Comparison of ENCODE assay signal across 15 mouse cellular contexts in the genomic region with DNA sequence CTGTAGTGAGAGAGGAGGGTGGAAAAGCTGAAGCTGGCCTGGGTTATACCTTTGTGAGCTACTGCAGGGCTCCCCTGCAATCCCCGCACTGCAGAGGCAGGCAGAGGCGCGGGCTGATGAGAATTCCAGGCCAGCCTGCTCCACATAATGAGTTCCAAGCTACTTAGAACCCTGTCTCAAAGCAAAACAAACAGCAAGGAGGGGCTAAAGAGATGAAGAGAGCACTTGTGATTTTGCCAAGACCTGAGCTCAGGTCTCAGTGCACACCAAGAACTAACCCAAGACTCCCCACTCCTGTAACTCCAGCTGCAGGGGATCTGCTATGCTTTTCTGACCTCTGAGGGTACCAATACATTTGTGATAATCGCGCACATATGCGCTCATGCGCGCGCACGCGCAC. TPM values are rescaled to one million over a fixed set of nuclear protein-coding genes. Genes with fewer than 3 reads are reported as not detected.
DNase-seq lines count a peak whose midpoint lies in the region; ATAC-seq and TF ChIP-seq lines count a peak whose summit lies in the region.
"Had no signal": no experiment of that assay in that cellular context is flagged by ENCODE, and none has a peak within 500 bp of the region (broad histone marks: within the 10 kb centered on the region; RNA-seq: fewer than 3 reads in every experiment).

No protein-coding gene starts in this region.

- no peaks in the 10 kb centered on the region for H3K9me3 ChIP-seq in forebrain, postnatal 0 days (ENCODE audit: low read length)
- no peaks in the 10 kb centered on the region for H3K9me3 ChIP-seq in forebrain, embryonic 14.5 days (replicated peaks; ENCODE audit: control insufficient read depth, low read length)
- H3K9me3 ChIP-seq in midbrain, embryonic 15.5 days = no peaks in the 10 kb centered on the region
- H3K9me3 ChIP-seq: heart, embryonic 12.5 days; liver, embryonic 12.5 days had no signal

- ATAC-seq in forebrain, postnatal 0 days = no peak
- no peak for ATAC-seq in forebrain, embryonic 14.5 days
- ATAC-seq in midbrain, embryonic 15.5 days (replicated peaks) = no peak
- ATAC-seq: intestine, embryonic 16.5 days; liver, embryonic 12.5 days had no signal

- H3K4me2 ChIP-seq in forebrain, postnatal 0 days (ENCODE audit: low read depth) = no peak overlapping the region
- no peak overlapping the region for H3K4me2 ChIP-seq in forebrain, embryonic 14.5 days (ENCODE audit: low read length)
- no peak overlapping the region for H3K4me2 ChIP-seq in midbrain, embryonic 15.5 days
- H3K4me2 ChIP-seq: heart, embryonic 12.5 days; liver, embryonic 12.5 days had no signal

- DNase-seq in forebrain, postnatal 0 days = no peak
- no peak for DNase-seq in forebrain, embryonic 14.5 days (ENCODE audit: low spot score)
- DNase-seq in layer of hippocampus, adult 2 months (ENCODE audit: low spot score in 2 of 2) = no peak
- DNase-seq in layer of hippocampus, adult 9-11 months = no peak
- no peak for DNase-seq in thymus, postnatal 10 days (ENCODE audit: low spot score in 2 of 2)
- DNase-seq in spleen, postnatal 4 days (ENCODE audit: low spot score in 2 of 2) = no peak
- DNase-seq: adrenal gland, adult 8-10 months; kidney, postnatal 25 days; spleen, adult 18-20 months had no signal

- TF ChIP-seq CTCF in forebrain, postnatal 0 days (IDR thresholded peaks at IDR 0.05; ENCODE audit: low read depth) = no peak
- TF ChIP-seq CTCF in layer of hippocampus, adult 2 months (conservative IDR thresholded peaks at IDR 0.05) = no peak

- H3K27ac ChIP-seq in forebrain, postnatal 0 days (ENCODE audit: low read depth, low read length) = peak overlapping the region; percentile 45; the same call in 1 of the 2 replicates
- no peak overlapping the region for H3K27ac ChIP-seq in forebrain, embryonic 14.5 days (ENCODE audit: low read depth, low read length)
- H3K27ac ChIP-seq in layer of hippocampus, adult 2 months = peak overlapping the region; percentile 37
- peak overlapping the region; percentile 11 for H3K27ac ChIP-seq in brown adipose tissue, adult 24 weeks (replicated peaks; ENCODE audit: low read depth, low read length)
- H3K27ac ChIP-seq in midbrain, embryonic 15.5 days = peak overlapping the region; percentile 35; the same call in 1 of the 2 replicates
- H3K27ac ChIP-seq: liver, embryonic 12.5 days; macrophage had no signal

- no peak overlapping the region for H3K4me3 ChIP-seq in forebrain, postnatal 0 days (ENCODE audit: low read depth, low read length)
- no peak overlapping the region for H3K4me3 ChIP-seq in forebrain, embryonic 14.5 days (ENCODE audit: low read depth, low read length)
- H3K4me3 ChIP-seq in layer of hippocampus, adult 2 months = no peak overlapping the region
- H3K4me3 ChIP-seq in brown adipose tissue, adult 24 weeks (ENCODE audit: insufficient read depth, low read depth, low read length) = no peak overlapping the region
- no peak overlapping the region for H3K4me3 ChIP-seq in midbrain, embryonic 15.5 days
- H3K4me3 ChIP-seq: heart, embryonic 12.5 days; liver, embryonic 12.5 days had no signal

- H3K27me3 ChIP-seq in forebrain, postnatal 0 days (ENCODE audit: insufficient read depth, low read length) = no peaks in the 10 kb centered on the region
- no peaks in the 10 kb centered on the region for H3K27me3 ChIP-seq in forebrain, embryonic 14.5 days (replicated peaks; ENCODE audit: control insufficient read depth, insufficient read depth, low read length)
- H3K27me3 ChIP-seq in midbrain, embryonic 15.5 days (replicated peaks) = no peaks in the 10 kb centered on the region
- H3K27me3 ChIP-seq: heart, embryonic 12.5 days; liver, embryonic 12.5 days had no signal

- WGBS in forebrain, postnatal 0 days = 91% methylated on average over 11 of the region's 11 CpGs
- WGBS in forebrain, embryonic 14.5 days = 86% methylated on average over 11 of the region's 11 CpGs
- WGBS in midbrain, embryonic 15.5 days = 85% methylated on average over 11 of the region's 11 CpGs

- H3K9ac ChIP-seq in forebrain, postnatal 0 days = no peak overlapping the region
- no peak overlapping the region for H3K9ac ChIP-seq in forebrain, embryonic 14.5 days (ENCODE audit: low read length)
- H3K9ac ChIP-seq in midbrain, embryonic 15.5 days = no peak overlapping the region
- H3K9ac ChIP-seq: heart, embryonic 12.5 days; liver, embryonic 12.5 days had no signal

- peaks cover 45% of the 10 kb centered on the region for H3K36me3 ChIP-seq in forebrain, postnatal 0 days (ENCODE audit: insufficient read depth)
- peaks cover 71% of the 10 kb centered on the region for H3K36me3 ChIP-seq in forebrain, embryonic 14.5 days (ENCODE audit: control insufficient read depth, insufficient read depth, low read length)
- H3K36me3 ChIP-seq in midbrain, embryonic 15.5 days (replicated peaks) = peaks cover 24% of the 10 kb centered on the region

- H3K4me1 ChIP-seq in forebrain, postnatal 0 days (ENCODE audit: insufficient read depth) = no peaks in the 10 kb centered on the region
- H3K4me1 ChIP-seq in forebrain, embryonic 14.5 days (ENCODE audit: control insufficient read depth, insufficient read depth, low read length) = no peaks in the 10 kb centered on the region
- H3K4me1 ChIP-seq in brown adipose tissue, adult 24 weeks (ENCODE audit: control insufficient read depth, insufficient read depth, insufficient read length, low read length) = peaks cover 26% of the 10 kb centered on the region
- peaks cover 8% of the 10 kb centered on the region; the same call in 1 of the 2 replicates for H3K4me1 ChIP-seq in midbrain, embryonic 15.5 days

RNA-seq across cellular contexts. Expression of a gene that starts 12.3 kb away (rescaled TPM):
- 62.8 and 65.6 TPM in 2 replicates for total RNA-seq in forebrain, postnatal 0 days (2014; rRNA removed)
- polyA plus RNA-seq in forebrain, postnatal 0 days (2015; fragmentation: Nextera tagmentation; extraction: Ambion mirVana) = 92.8 and 104 TPM in 2 replicates
- 81.8 and 83.2 TPM in 2 replicates for polyA plus RNA-seq in forebrain, embryonic 14.5 days (2014; fragmentation: Nextera tagmentation; extraction: Ambion mirVana)
- total RNA-seq in layer of hippocampus, adult 2 months (2021) = 10 to 100 TPM; 39.6 to 40.1 TPM
- 4.3 and 7.6 TPM in 2 replicates for polyA plus RNA-seq in brown adipose tissue, adult 24 weeks (2012; ENCODE audit: insufficient read depth, insufficient read length, missing spikeins)
- polyA plus RNA-seq in midbrain, embryonic 15.5 days (2015; fragmentation: Nextera tagmentation; extraction: Ambion mirVana) = 86.7 and 92.5 TPM in 2 replicates

RNA-seq across cellular contexts. Expression of a gene that starts 12.5 kb away (rescaled TPM):
- total RNA-seq in forebrain, postnatal 0 days (2014; rRNA removed) = 89.4 and 108 TPM in 2 replicates
- polyA plus RNA-seq in forebrain, postnatal 0 days (2015; fragmentation: Nextera tagmentation; extraction: Ambion mirVana) = 43.8 and 58.2 TPM in 2 replicates
- 48.1 and 56.3 TPM in 2 replicates for polyA plus RNA-seq in forebrain, embryonic 14.5 days (2014; fragmentation: Nextera tagmentation; extraction: Ambion mirVana)
- total RNA-seq in layer of hippocampus, adult 2 months (2021) = 100 to 1,000 TPM; 124 to 126 TPM
- 223 and 402 TPM in 2 replicates for polyA plus RNA-seq in brown adipose tissue, adult 24 weeks (2012; ENCODE audit: insufficient read depth, insufficient read length, missing spikeins)
- 63.0 and 64.0 TPM in 2 replicates for polyA plus RNA-seq in midbrain, embryonic 15.5 days (2015; fragmentation: Nextera tagmentation; extraction: Ambion mirVana)

RNA-seq across cellular contexts. Expression of a gene that starts 18.4 kb away (rescaled TPM):
- 97.9 and 108 TPM in 2 replicates for total RNA-seq in forebrain, postnatal 0 days (2014; rRNA removed)
- 23.2 and 38.2 TPM in 2 replicates for polyA plus RNA-seq in forebrain, postnatal 0 days (2015; fragmentation: Nextera tagmentation; extraction: Ambion mirVana)
- polyA plus RNA-seq in forebrain, embryonic 14.5 days (2014; fragmentation: Nextera tagmentation; extraction: Ambion mirVana) = 25.9 and 44.4 TPM in 2 replicates
- 10 to 100 TPM; 91.6 to 96.4 TPM for total RNA-seq in layer of hippocampus, adult 2 months (2021)
- 3.8 and 5.3 TPM in 2 replicates for polyA plus RNA-seq in brown adipose tissue, adult 24 weeks (2012; ENCODE audit: insufficient read depth, insufficient read length, missing spikeins)
- polyA plus RNA-seq in midbrain, embryonic 15.5 days (2015; fragmentation: Nextera tagmentation; extraction: Ambion mirVana) = 69.2 and 78.4 TPM in 2 replicates

RNA-seq across cellular contexts. Expression of a gene that starts 47.7 kb away (rescaled TPM):
- total RNA-seq in forebrain, postnatal 0 days (2014; rRNA removed) = 56.7 and 67.8 TPM in 2 replicates
- 60.7 and 63.6 TPM in 2 replicates for polyA plus RNA-seq in forebrain, postnatal 0 days (2015; fragmentation: Nextera tagmentation; extraction: Ambion mirVana)
- 79.6 and 83.4 TPM in 2 replicates for polyA plus RNA-seq in forebrain, embryonic 14.5 days (2014; fragmentation: Nextera tagmentation; extraction: Ambion mirVana)
- total RNA-seq in layer of hippocampus, adult 2 months (2021) = 10 to 100 TPM; 64.6 to 66.8 TPM
- polyA plus RNA-seq in brown adipose tissue, adult 24 weeks (2012; ENCODE audit: insufficient read depth, insufficient read length, missing spikeins) = 99.5 and 121 TPM in 2 replicates
- polyA plus RNA-seq in midbrain, embryonic 15.5 days (2015; fragmentation: Nextera tagmentation; extraction: Ambion mirVana) = 81.7 and 85.1 TPM in 2 replicates

RNA-seq across cellular contexts. Expression of a gene that starts 51.5 kb away (rescaled TPM):
- total RNA-seq in forebrain, postnatal 0 days (2014; rRNA removed) = 1.5 and 2.3 TPM in 2 replicates
- 0.49 and 1.1 TPM in 2 replicates for polyA plus RNA-seq in forebrain, postnatal 0 days (2015; fragmentation: Nextera tagmentation; extraction: Ambion mirVana)
- polyA plus RNA-seq in forebrain, embryonic 14.5 days (2014; fragmentation: Nextera tagmentation; extraction: Ambion mirVana) = 0.11 and 0.17 TPM in 2 replicates
- under 1 TPM; 0.67 to 0.93 TPM for total RNA-seq in layer of hippocampus, adult 2 months (2021)
- 0.16 TPM in 1 of 2 replicates, not detected in the other for polyA plus RNA-seq in brown adipose tissue, adult 24 weeks (2012; ENCODE audit: insufficient read depth, insufficient read length, missing spikeins)
- polyA plus RNA-seq in midbrain, embryonic 15.5 days (2015; fragmentation: Nextera tagmentation; extraction: Ambion mirVana) = 0.84 and 0.96 TPM in 2 replicates
- polyA plus RNA-seq: macrophage had no signal
